Mouse (Mus musculus) lung, postnatal 0 days (tissue): ENCODE results near the gene Rbm44. TPM values are rescaled to one million over a fixed set of nuclear protein-coding genes. Genes with fewer than 3 reads are reported as not detected.

Experiments used
- ATAC-seq: fragments of 200-750 bp; cut with Nextera tagmentation; 2 replicates; pipeline ENCODE4 v1.8.0; 2017; ENCODE audit warnings: moderate library complexity
- DNase-seq: peaks from one replicate; pipeline ENCODE4 v3.0.0-alpha.2; 2016; ENCODE audit warnings: low spot score
- H3K27ac ChIP-seq: fragments of 300-500 bp; sonication (generic); 2 replicates; pipeline ENCODE4 v1.5.1; 2014; ENCODE audit warnings: antibody characterized with exemption, mild to moderate bottlenecking, low read length, mixed read lengths
- H3K27me3 ChIP-seq: fragments of 300-500 bp; sonication (generic); replicated peaks from 2 replicates; pipeline ENCODE4 v1.6.1; 2014; ENCODE audit warnings: low read length, mixed read lengths; ENCODE audit not compliant: insufficient read depth
- H3K36me3 ChIP-seq: fragments of 300-500 bp; sonication (generic); 2 replicates; pipeline ENCODE4 v1.6.1; 2014; ENCODE audit warnings: low read length, mixed read lengths; ENCODE audit not compliant: insufficient read depth
- H3K4me1 ChIP-seq: fragments of 300-500 bp; sonication (generic); 2 replicates; pipeline ENCODE4 v1.6.1; 2014; ENCODE audit warnings: antibody characterized with exemption, low read depth, low read length, mixed read lengths; ENCODE audit not compliant: insufficient read depth
- H3K4me2 ChIP-seq: fragments of 300-500 bp; sonication (generic); replicated peaks from 2 replicates; pipeline ENCODE4 v1.6.1; 2014; ENCODE audit warnings: low read depth, mild to moderate bottlenecking, low read length, moderate library complexity, mixed read lengths
- H3K4me3 ChIP-seq: fragments of 300-500 bp; sonication (generic); 2 replicates; pipeline ENCODE4 v1.5.1; 2014; ENCODE audit warnings: low read depth, low read length
- H3K9ac ChIP-seq: fragments of 300-500 bp; sonication (generic); replicated peaks from 2 replicates; pipeline ENCODE4 v1.6.1; 2014; ENCODE audit warnings: low read depth, mild to moderate bottlenecking
- H3K9me3 ChIP-seq: fragments of 300-500 bp; sonication (generic); 2 replicates; pipeline ENCODE4 v1.6.1; 2016; ENCODE audit warnings: low read length, mixed read lengths
- CTCF ChIP-seq: IDR thresholded peaks from 2 replicates; pipeline ENCODE4 v1.5.1; 2016; ENCODE audit warnings: antibody characterized with exemption, mild to moderate bottlenecking
- EP300 ChIP-seq: IDR thresholded peaks from 2 replicates; pipeline ENCODE4 v1.6.1; 2016; ENCODE audit warnings: antibody characterized with exemption, mild to moderate bottlenecking, control low read depth
- WGBS: fragments of 180-500 bp; shearing (Covaris S2); extraction: QIAGEN DNeasy Blood & Tissue Kit; methylation state at CpG from one replicate; pipeline ENCODE4 v1.1.7; 2014; 5-methylcytosine and 5-hydroxymethylcytosine counted together
- polyA plus RNA-seq: library from polyadenylated mRNA; unstranded; fragments of >200 nt; fragmentation: Nextera tagmentation; extraction: Ambion mirVana; gene quantifications from 2 replicates; pipeline ENCODE4 v1.2.1, GENCODE M21; 2015

The Rbm44 gene
- polyA plus RNA-seq, 1 experiment from 2014 or later, result 0.08 TPM

DNA sequence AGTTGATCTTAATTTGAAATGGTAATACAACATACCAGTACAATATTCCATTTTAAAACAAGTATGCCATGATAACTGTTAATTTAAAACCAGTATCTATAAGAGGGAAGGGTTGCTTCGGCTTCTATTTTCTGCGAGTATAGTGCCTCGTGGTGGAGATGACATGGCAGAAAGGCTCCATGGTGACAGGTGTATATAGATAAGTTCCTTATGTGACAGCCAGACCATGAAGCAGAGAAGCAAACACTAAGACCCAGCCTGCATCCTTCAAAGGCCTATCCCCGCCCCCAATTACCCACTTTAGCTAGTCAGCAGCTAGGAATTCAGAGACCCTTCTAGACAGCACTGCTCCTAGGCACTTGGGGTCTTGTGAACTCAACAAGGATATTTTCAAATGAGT, 24.3 kb downstream of the Rbm44 start:
- Histone ChIP-seq H3K9me3 (no peaks in the 10 kb centered on the region), H3K4me2 (no peak overlapping the region), H3K27ac (no peak overlapping the region), H3K36me3 (no peaks in the 10 kb centered on the region), H3K27me3 (no peaks in the 10 kb centered on the region), H3K4me3 (no peak overlapping the region), H3K4me1 (no peaks in the 10 kb centered on the region), H3K9ac (no peak overlapping the region)
- no peak for TF ChIP-seq EP300
- no peak for TF ChIP-seq CTCF
- WGBS, result 61% methylated on average over 4 of the region's 4 CpGs
- no peak for ATAC-seq
- no peak for DNase-seq

GRCm38 (mm10) chr1:91174796-91175195, 29.9 kb downstream of the Rbm44 start:
- H3K4me3 ChIP-seq, result no peak overlapping the region
- H3K4me2 ChIP-seq, result no peak overlapping the region
- TF ChIP-seq EP300, result no peak
- no peaks in the 10 kb centered on the region for H3K9me3 ChIP-seq
- H3K27ac ChIP-seq, result no peak overlapping the region
- no peaks in the 10 kb centered on the region for H3K36me3 ChIP-seq
- no peak overlapping the region for H3K9ac ChIP-seq
- DNase-seq (no peak), ATAC-seq (no peak)
- 90% methylated on average over 5 of the region's 5 CpGs for WGBS
- H3K4me1 ChIP-seq, result peaks cover 6% of the 10 kb centered on the region; the same call in 1 of the 2 replicates
- H3K27me3 ChIP-seq, result no peaks in the 10 kb centered on the region

DNA sequence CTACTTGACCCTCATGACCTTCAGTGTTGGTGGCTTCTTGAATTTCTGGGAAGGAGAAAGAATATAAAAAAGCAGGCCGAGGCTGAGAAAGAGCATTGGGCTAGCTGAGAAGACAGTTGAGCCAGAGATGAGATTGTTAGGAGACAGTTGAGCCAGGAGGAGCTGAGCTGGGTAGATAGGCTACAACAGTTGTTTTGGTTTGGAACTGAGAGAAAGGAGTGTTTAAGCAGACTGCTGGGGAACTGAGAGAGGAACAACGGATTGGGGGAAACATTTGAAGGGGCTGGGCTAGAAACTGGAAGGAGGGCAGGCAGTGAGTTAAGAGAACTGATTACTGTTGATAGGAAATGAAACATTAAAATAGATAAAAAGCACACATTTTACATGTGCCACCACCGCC, 31.1 kb downstream of the Rbm44 start:
- Histone ChIP-seq H3K4me1 (peaks cover 9% of the 10 kb centered on the region; the same call in 1 of the 2 replicates), H3K27ac (no peak overlapping the region), H3K9me3 (no peaks in the 10 kb centered on the region), H3K36me3 (no peaks in the 10 kb centered on the region), H3K27me3 (no peaks in the 10 kb centered on the region), H3K4me2 (no peak overlapping the region), H3K9ac (no peak overlapping the region), H3K4me3 (no peak overlapping the region)
- 30% methylated on average over 3 of the region's 3 CpGs for WGBS
- no peak for ATAC-seq
- DNase-seq, result no peak
- TF ChIP-seq CTCF (no peak), EP300 (no peak)

GRCm38 (mm10) chr1:91176871-91177270, 32.0 kb downstream of the Rbm44 start:
- Histone ChIP-seq H3K9ac (no peak overlapping the region), H3K4me3 (no peak overlapping the region), H3K4me2 (no peak overlapping the region), H3K27ac (no peak overlapping the region), H3K9me3 (no peaks in the 10 kb centered on the region), H3K27me3 (no peaks in the 10 kb centered on the region), H3K36me3 (no peaks in the 10 kb centered on the region), H3K4me1 (peaks cover 11% of the 10 kb centered on the region; the same call in 1 of the 2 replicates)
- no peak for DNase-seq
- TF ChIP-seq CTCF (no peak), EP300 (no peak)
- 55% methylated on average over 4 of the region's 4 CpGs for WGBS
- ATAC-seq, result no peak

DNA sequence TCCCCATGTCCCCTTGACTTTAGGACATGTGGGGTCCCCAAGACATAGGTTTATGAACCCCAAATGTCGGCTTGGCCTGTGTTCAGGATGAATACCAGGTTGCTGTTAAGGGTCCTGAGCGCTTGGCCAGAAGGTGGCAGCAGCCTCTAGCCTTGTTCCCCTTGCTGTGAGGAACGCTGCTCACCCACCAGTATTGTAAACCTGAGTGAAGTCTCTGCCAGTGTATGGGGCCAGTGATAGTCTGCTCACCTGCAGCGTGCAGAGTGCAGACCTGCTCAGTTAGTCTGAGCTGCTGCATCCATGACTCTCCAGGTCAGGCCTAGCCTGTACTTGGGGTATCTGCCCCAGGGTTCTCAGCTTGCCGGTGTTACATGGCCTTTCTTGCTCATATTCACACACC, 34.2 kb downstream of the Rbm44 start:
- H3K9me3 ChIP-seq, result no peaks in the 10 kb centered on the region
- H3K4me2 ChIP-seq, result peak overlapping the region; percentile 75
- no peak overlapping the region for H3K4me3 ChIP-seq
- peak; percentile 87 for DNase-seq
- peaks cover 19% of the 10 kb centered on the region; the same call in 1 of the 2 replicates for H3K4me1 ChIP-seq
- peak; percentile 43 for ATAC-seq
- 25% methylated on average over 5 of the region's 5 CpGs for WGBS
- no peak overlapping the region for H3K9ac ChIP-seq
- TF ChIP-seq EP300 (no peak), CTCF (peak; percentile 89)
- H3K27me3 ChIP-seq, result no peaks in the 10 kb centered on the region
- no peak overlapping the region for H3K27ac ChIP-seq
- H3K36me3 ChIP-seq, result no peaks in the 10 kb centered on the region

- Histone ChIP-seq H3K9me3 (no peaks in the 10 kb centered on the region), H3K4me2 (peak within 1 kb of the TSS; percentile 75), H3K36me3 (no peaks in the 10 kb centered on the region), H3K4me3 (peak within 1 kb of the TSS; percentile 53), H3K9ac (peak within 1 kb of the TSS; percentile 29; the same call in 1 of the 2 replicates), H3K4me1 (peaks cover 19% of the 10 kb centered on the region; the same call in 1 of the 2 replicates), H3K27me3 (no peaks in the 10 kb centered on the region), H3K27ac (peak within 1 kb of the TSS; percentile 39; the same call in 1 of the 2 replicates)
- ATAC-seq (peak; percentile 57), DNase-seq (peak; percentile 65)
- WGBS, result 2% methylated on average over 31 of the region's 37 CpGs
- TF ChIP-seq CTCF (no peak), EP300 (no peak)
Measured at GRCm38 (mm10) chr1:91179533-91180173, 34.8 kb downstream of the Rbm44 start, which contains the start of gene Ramp1. Gene Ramp1 (plus strand): TSS chr1:91179822.
